Mouse (Mus musculus) stomach, postnatal 0 days (tissue): ENCODE measurements at regions not wholly inside any gene's neighbourhood (a gene's known extent, or its start where the extent isn't known, plus 50 kb on each side); places are given as distances from the start of the nearest gene placed in this dataset.
A peak's percentile ranks its signal among the peaks of the same experiment; 100 is the strongest.

ENCODE experiments used
- ATAC-seq: fragments of 200-750 bp; cut with Nextera tagmentation; 2 replicates; pipeline ENCODE4 v1.8.0; 2017; ENCODE audit not compliant: low FRiP score, low TSS enrichment
- DNase-seq: peaks from one replicate; pipeline ENCODE4 v3.0.0-alpha.2; 2016; ENCODE audit warnings: low spot score
- H3K27ac ChIP-seq: fragments of 300-500 bp; sonication (generic); replicated peaks from 2 replicates; pipeline ENCODE4 v1.5.1; 2014; ENCODE audit warnings: mild to moderate bottlenecking, control low read depth
- H3K27me3 ChIP-seq: fragments of 300-500 bp; sonication (generic); 2 replicates; pipeline ENCODE4 v1.6.1; 2014; ENCODE audit warnings: low read length; ENCODE audit not compliant: control insufficient read depth, insufficient read depth
- H3K36me3 ChIP-seq: fragments of 300-500 bp; sonication (generic); 2 replicates; pipeline ENCODE4 v1.6.1; 2014; ENCODE audit warnings: low read length, mixed read lengths; ENCODE audit not compliant: control insufficient read depth, insufficient read depth
- H3K4me1 ChIP-seq: fragments of 300-500 bp; sonication (generic); replicated peaks from 2 replicates; pipeline ENCODE4 v1.6.1; 2014; ENCODE audit warnings: antibody characterized with exemption; ENCODE audit not compliant: control insufficient read depth, insufficient read depth
- H3K4me2 ChIP-seq: fragments of 300-500 bp; sonication (generic); replicated peaks from 2 replicates; pipeline ENCODE4 v1.6.1; 2014; ENCODE audit warnings: low read depth, mild to moderate bottlenecking, control low read depth, moderate library complexity
- H3K4me3 ChIP-seq: fragments of 300-500 bp; sonication (generic); 2 replicates; pipeline ENCODE4 v1.5.1; 2014; ENCODE audit warnings: low read depth, low read length, control low read depth
- H3K9ac ChIP-seq: fragments of 300-500 bp; sonication (generic); 2 replicates; pipeline ENCODE4 v1.6.1; 2014; ENCODE audit warnings: mild to moderate bottlenecking, low read length, control low read depth, mixed read lengths
- H3K9me3 ChIP-seq: fragments of 300-500 bp; sonication (generic); 2 replicates; pipeline ENCODE4 v1.6.1; 2016; ENCODE audit warnings: low read length; ENCODE audit not compliant: control insufficient read depth
- CTCF ChIP-seq: IDR thresholded peaks from 2 replicates; pipeline ENCODE4 v1.5.1; 2016; ENCODE audit warnings: antibody characterized with exemption, low read depth, mild to moderate bottlenecking, moderate library complexity
- EP300 ChIP-seq: optimal IDR thresholded peaks from 2 replicates; pipeline ENCODE3; 2016; ENCODE audit warnings: antibody characterized with exemption
- WGBS: fragments of 180-500 bp; shearing (Covaris S2); extraction: QIAGEN DNeasy Blood & Tissue Kit; methylation state at CpG from one replicate; pipeline ENCODE4 v1.1.7; 2014; 5-methylcytosine and 5-hydroxymethylcytosine counted together

DNA sequence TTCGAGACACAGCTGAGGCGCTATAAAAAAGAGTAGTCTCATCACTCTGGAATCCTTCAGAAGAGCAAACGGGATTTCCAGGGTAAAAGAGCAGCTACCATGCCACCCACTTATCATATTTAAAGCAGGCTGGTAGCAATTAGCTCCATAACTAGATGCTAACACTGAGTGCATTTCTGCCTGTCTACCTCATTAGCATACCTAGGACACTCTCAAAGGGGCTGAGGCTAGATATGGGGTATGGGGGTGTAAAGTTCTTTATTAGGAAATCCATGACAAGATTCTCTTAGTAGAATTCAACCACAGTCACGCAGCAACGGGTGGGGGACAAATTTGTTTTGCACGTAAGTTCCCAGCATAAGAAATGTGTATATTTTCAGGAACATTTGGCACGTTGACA is 346.1 kb downstream of the Atp23 start:
- no peaks in the 10 kb centered on the region for H3K9me3 ChIP-seq
- no peaks in the 10 kb centered on the region for H3K4me1 ChIP-seq
- DNase-seq (no peak), ATAC-seq (no peak)
- H3K4me2 ChIP-seq = no peak overlapping the region
- H3K36me3 ChIP-seq = no peaks in the 10 kb centered on the region
- H3K4me3 ChIP-seq = no peak overlapping the region
- H3K27me3 ChIP-seq = no peaks in the 10 kb centered on the region
- TF ChIP-seq EP300 = no peak
- no peak for TF ChIP-seq CTCF
- WGBS = 63% methylated on average over 7 of the region's 7 CpGs
- H3K27ac ChIP-seq = no peak overlapping the region
- H3K9ac ChIP-seq = no peak overlapping the region

GRCm38 (mm10) chr10:126531950-126532349 is 369.2 kb downstream of the Atp23 start:
- WGBS = 51% methylated on average over 3 of the region's 3 CpGs
- no peak overlapping the region for H3K4me3 ChIP-seq
- DNase-seq = no peak

GRCm38 (mm10) chr10:126531368-126531767 is 369.8 kb downstream of the Atp23 start:
- no peak overlapping the region for H3K9ac ChIP-seq
- H3K9me3 ChIP-seq = no peaks in the 10 kb centered on the region
- H3K4me2 ChIP-seq = no peak overlapping the region
- H3K36me3 ChIP-seq = no peaks in the 10 kb centered on the region
- no peaks in the 10 kb centered on the region for H3K27me3 ChIP-seq
- no peak overlapping the region for H3K4me3 ChIP-seq
- DNase-seq (no peak), ATAC-seq (no peak)
- peak; percentile 79 for TF ChIP-seq CTCF
- TF ChIP-seq EP300 = no peak
- H3K27ac ChIP-seq = no peak overlapping the region
- no peaks in the 10 kb centered on the region for H3K4me1 ChIP-seq
- WGBS = 43% methylated on average over 1 of the region's 1 CpGs

More at GRCm38 (mm10) chr10:126531950-126532349, 369.2 kb downstream of the Atp23 start:
- TF ChIP-seq CTCF = no peak
- TF ChIP-seq EP300 = no peak
- no peak for ATAC-seq
- H3K36me3 ChIP-seq = no peaks in the 10 kb centered on the region
- no peak overlapping the region for H3K27ac ChIP-seq
- H3K9me3 ChIP-seq = no peaks in the 10 kb centered on the region
- no peak overlapping the region for H3K4me2 ChIP-seq
- H3K27me3 ChIP-seq = no peaks in the 10 kb centered on the region
- H3K4me1 ChIP-seq = no peaks in the 10 kb centered on the region
- no peak overlapping the region for H3K9ac ChIP-seq

DNA sequence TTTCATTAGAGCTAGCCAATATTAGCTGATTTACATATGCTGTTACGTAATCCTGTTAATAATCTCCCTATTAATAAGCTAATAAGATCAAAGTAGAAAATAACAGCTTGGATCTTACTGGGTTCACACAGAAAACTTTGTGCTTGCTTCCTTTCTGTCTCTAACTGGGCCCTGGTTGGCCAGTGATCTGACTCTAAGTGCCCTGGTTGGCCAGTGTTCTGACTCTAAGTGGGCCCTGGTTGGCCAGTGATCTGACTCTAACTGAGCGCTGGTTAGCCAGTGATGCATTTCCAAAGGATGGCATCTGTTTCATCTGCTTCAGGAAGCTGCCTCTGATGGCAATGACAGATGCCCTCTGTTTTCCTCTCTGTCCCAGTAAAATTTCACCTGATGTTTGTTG is 372.4 kb downstream of the Atp23 start:
- Histone ChIP-seq H3K4me2 (no peak overlapping the region), H3K4me3 (no peak overlapping the region), H3K9me3 (no peaks in the 10 kb centered on the region), H3K9ac (no peak overlapping the region), H3K36me3 (no peaks in the 10 kb centered on the region), H3K4me1 (no peaks in the 10 kb centered on the region), H3K27ac (no peak overlapping the region), H3K27me3 (no peaks in the 10 kb centered on the region)
- DNase-seq (no peak), ATAC-seq (no peak)
- no peak for TF ChIP-seq EP300
- TF ChIP-seq CTCF = no peak
- 92% methylated on average over 2 of the region's 2 CpGs for WGBS

GRCm38 (mm10) chr10:126526186-126526585 is 375.0 kb downstream of the Atp23 start:
- no peaks in the 10 kb centered on the region for H3K4me1 ChIP-seq
- no peaks in the 10 kb centered on the region for H3K36me3 ChIP-seq
- H3K4me3 ChIP-seq = no peak overlapping the region
- H3K4me2 ChIP-seq = no peak overlapping the region
- DNase-seq = no peak
- TF ChIP-seq CTCF (no peak), EP300 (no peak)
- no peaks in the 10 kb centered on the region for H3K9me3 ChIP-seq
- WGBS = 70% methylated on average over 5 of the region's 5 CpGs
- H3K27ac ChIP-seq = no peak overlapping the region
- no peak overlapping the region for H3K9ac ChIP-seq
- H3K27me3 ChIP-seq = no peaks in the 10 kb centered on the region
- no peak for ATAC-seq

DNA sequence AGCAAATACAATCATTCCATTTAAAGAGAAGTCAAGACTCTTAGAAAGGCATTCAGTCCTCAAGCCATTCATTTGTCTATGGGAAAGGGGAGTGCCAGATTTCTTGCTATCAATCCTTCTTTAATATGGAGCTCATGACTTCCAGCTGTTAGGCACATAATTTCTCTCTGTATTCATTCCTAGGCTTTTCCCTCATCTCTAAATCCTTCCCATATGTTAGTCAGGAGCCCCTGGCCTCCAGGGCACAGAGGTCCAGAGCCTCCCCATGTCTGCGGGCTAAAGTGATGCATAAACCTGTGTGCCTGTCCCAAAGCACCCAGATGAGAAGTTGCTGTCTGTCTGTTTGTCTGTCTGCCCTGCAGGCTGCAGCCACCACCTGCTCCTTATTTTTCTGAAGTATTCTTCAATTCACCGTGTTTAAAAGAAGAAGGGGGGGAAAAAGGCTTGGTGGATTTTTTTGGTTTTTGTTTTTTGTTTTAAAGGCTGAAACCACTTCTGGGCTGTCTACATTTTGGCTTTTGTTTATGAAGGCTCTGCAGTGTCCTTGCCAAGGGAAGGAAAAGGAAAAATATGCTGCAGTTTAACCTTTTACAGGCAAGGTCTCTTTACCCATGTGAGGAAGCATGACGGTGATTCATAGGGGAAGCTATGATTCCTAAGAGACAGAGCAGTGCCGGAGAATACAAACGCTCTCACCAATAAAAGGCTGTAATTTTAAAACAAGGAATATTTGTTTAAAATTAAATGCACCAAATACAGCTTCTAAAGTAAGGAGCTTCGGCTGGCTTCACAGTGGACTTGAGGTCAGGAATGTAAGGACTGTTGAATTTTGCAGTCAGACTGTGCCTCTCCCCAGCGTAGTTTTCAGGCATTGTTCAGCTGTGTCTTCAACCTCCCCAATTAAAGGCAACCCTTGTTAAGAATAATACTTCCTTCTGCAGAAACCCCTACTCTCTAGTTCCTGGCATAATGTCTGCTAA is 379.0 kb downstream of the Atp23 start:
- Histone ChIP-seq H3K9me3 (no peaks in the 10 kb centered on the region), H3K4me3 (no peak overlapping the region), H3K4me1 (no peaks in the 10 kb centered on the region), H3K9ac (no peak overlapping the region), H3K27me3 (no peaks in the 10 kb centered on the region), H3K27ac (no peak overlapping the region), H3K36me3 (no peaks in the 10 kb centered on the region), H3K4me2 (no peak overlapping the region)
- ATAC-seq (no peak), DNase-seq (no peak)
- WGBS = 23% methylated on average over 7 of the region's 7 CpGs
- TF ChIP-seq CTCF (no peak), EP300 (no peak)
